In genomic region chr3:61467158-61467557, GRCm38 (mm10) we compare ENCODE assay signal across 8 mouse cellular contexts.
DNase-seq lines count a peak whose midpoint lies in the region; ATAC-seq and TF ChIP-seq lines count a peak whose summit lies in the region.

No protein-coding gene starts in this region.

- peak; percentile 71; the same call in 1 of the 2 replicates for ATAC-seq in neural tube, embryonic 11.5 days (ENCODE audit: insufficient read depth, low FRiP score, low TSS enrichment)
- no peak for ATAC-seq in neural tube, embryonic 15.5 days (ENCODE audit: low FRiP score)
- peak; percentile 100 for ATAC-seq in common myeloid progenitor, adult 5-6 weeks (replicated peaks; ENCODE audit: low read depth, poor library complexity, severe bottlenecking)
- ATAC-seq in hindbrain, embryonic 14.5 days (ENCODE audit: low FRiP score), result peak; percentile 62
- ATAC-seq in cerebellum, adult (ENCODE audit: insufficient number of reproducible peaks, low FRiP score, low TSS enrichment), result no peak

- no peak for TF ChIP-seq POLR2A in cerebellum, adult 2 months (IDR thresholded peaks at IDR 0.05; ENCODE audit: borderline replicate concordance, insufficient read depth, low read length)

- H3K27me3 ChIP-seq in cerebellum, adult 2 months (ENCODE audit: control insufficient read depth, insufficient read depth, low read length), result no peaks in the 10 kb centered on the region
- H3K27me3 ChIP-seq in neural tube, embryonic 11.5 days (ENCODE audit: control insufficient read depth, insufficient read depth, low read length), result no peaks in the 10 kb centered on the region
- no peaks in the 10 kb centered on the region for H3K27me3 ChIP-seq in neural tube, embryonic 15.5 days (replicated peaks)
- H3K27me3 ChIP-seq in hindbrain, embryonic 14.5 days (ENCODE audit: control insufficient read depth, insufficient read depth, low read length), result no peaks in the 10 kb centered on the region

- 41% methylated on average over 3 of the region's 3 CpGs for WGBS in cerebellum, adult 2 months
- WGBS in neural tube, embryonic 11.5 days, result 39% methylated on average over 3 of the region's 3 CpGs
- WGBS in neural tube, embryonic 15.5 days, result 40% methylated on average over 3 of the region's 3 CpGs
- 35% methylated on average over 3 of the region's 3 CpGs for WGBS in hindbrain, embryonic 14.5 days

- DNase-seq in cerebellum, adult 2 months, result no peak
- DNase-seq in cerebellum, postnatal 4 days (ENCODE audit: low spot score in 2 of 2), result no peak
- peak; percentile 14 for DNase-seq in neural tube, embryonic 11.5 days (ENCODE audit: low spot score)
- DNase-seq in hindbrain, embryonic 14.5 days (ENCODE audit: low spot score), result peak; percentile 49
- peak; percentile 21 to 31 for DNase-seq in natural killer cell, adult 2 months (ENCODE audit: low spot score in 2 of 2)

- no peaks in the 10 kb centered on the region for H3K36me3 ChIP-seq in neural tube, embryonic 11.5 days (ENCODE audit: control insufficient read depth, insufficient read depth, low read length)
- no peaks in the 10 kb centered on the region for H3K36me3 ChIP-seq in neural tube, embryonic 15.5 days
- no peaks in the 10 kb centered on the region for H3K36me3 ChIP-seq in hindbrain, embryonic 14.5 days (replicated peaks; ENCODE audit: control insufficient read depth, insufficient read depth)

- H3K4me3 ChIP-seq in cerebellum, adult 2 months (replicated peaks; ENCODE audit: insufficient read depth, low read depth, low read length), result no peak overlapping the region
- H3K4me3 ChIP-seq in neural tube, embryonic 11.5 days (ENCODE audit: low read depth, low read length), result no peak overlapping the region
- H3K4me3 ChIP-seq in neural tube, embryonic 15.5 days (replicated peaks), result no peak overlapping the region
- no peak overlapping the region for H3K4me3 ChIP-seq in hindbrain, embryonic 14.5 days (replicated peaks; ENCODE audit: low read length)

- H3K9ac ChIP-seq in neural tube, embryonic 11.5 days (ENCODE audit: low read length), result no peak overlapping the region
- no peak overlapping the region for H3K9ac ChIP-seq in neural tube, embryonic 15.5 days (replicated peaks)
- H3K9ac ChIP-seq in hindbrain, embryonic 14.5 days, result no peak overlapping the region

- H3K9me3 ChIP-seq in neural tube, embryonic 11.5 days (ENCODE audit: control insufficient read depth, low read length), result no peaks in the 10 kb centered on the region
- no peaks in the 10 kb centered on the region for H3K9me3 ChIP-seq in neural tube, embryonic 15.5 days (replicated peaks)
- no peaks in the 10 kb centered on the region for H3K9me3 ChIP-seq in hindbrain, embryonic 14.5 days (ENCODE audit: control insufficient read depth, low read length)

- H3K4me2 ChIP-seq in neural tube, embryonic 11.5 days (ENCODE audit: low read depth), result no peak overlapping the region
- no peak overlapping the region for H3K4me2 ChIP-seq in neural tube, embryonic 15.5 days
- no peak overlapping the region for H3K4me2 ChIP-seq in hindbrain, embryonic 14.5 days (replicated peaks)

- no peak overlapping the region for H3K27ac ChIP-seq in cerebellum, adult 2 months (ENCODE audit: insufficient read depth, low read length)
- H3K27ac ChIP-seq in neural tube, embryonic 11.5 days (ENCODE audit: low read depth, low read length), result no peak overlapping the region
- no peak overlapping the region for H3K27ac ChIP-seq in neural tube, embryonic 15.5 days (replicated peaks)
- H3K27ac ChIP-seq in hindbrain, embryonic 14.5 days, result no peak overlapping the region

- TF ChIP-seq CTCF in cerebellum, adult 2 months (IDR thresholded peaks at IDR 0.05; ENCODE audit: borderline replicate concordance, insufficient read depth, low read depth, low read length), result peak; percentile 26; the same call in 1 of the 2 replicates

- no peaks in the 10 kb centered on the region for H3K4me1 ChIP-seq in cerebellum, adult 2 months (ENCODE audit: control insufficient read depth, insufficient read depth, low read length)
- no peaks in the 10 kb centered on the region for H3K4me1 ChIP-seq in neural tube, embryonic 11.5 days (ENCODE audit: control insufficient read depth, insufficient read depth, low read length)
- H3K4me1 ChIP-seq in neural tube, embryonic 15.5 days, result no peaks in the 10 kb centered on the region
- no peaks in the 10 kb centered on the region for H3K4me1 ChIP-seq in hindbrain, embryonic 14.5 days (replicated peaks; ENCODE audit: control insufficient read depth, insufficient read depth, low read length)

Comparison
In these comparisons a context has a peak if more than half of its experiments do, and no peak if none do; other contexts are left out.
1. ATAC-seq: peak in neural tube, embryonic 11.5 days (single experiment), common myeloid progenitor, adult 5-6 weeks (single experiment) and hindbrain, embryonic 14.5 days (single experiment); none in neural tube, embryonic 15.5 days (single experiment) and cerebellum, adult (single experiment).
2. DNase-seq: peak in neural tube, embryonic 11.5 days (single experiment), hindbrain, embryonic 14.5 days (single experiment) and natural killer cell, adult 2 months (2 of 2); none in cerebellum, adult 2 months (0 of 2) and cerebellum, postnatal 4 days (0 of 2).